Mouse (Mus musculus) retina, adult 2 months (tissue): ENCODE measurements around the gene Dcaf11.

Experiments
- DNase-seq: peaks from one replicate; pipeline ENCODE4 v3.0.0-alpha.2; 2012; ENCODE audit warnings: low read depth, low spot score

Gene Dcaf11

DNA sequence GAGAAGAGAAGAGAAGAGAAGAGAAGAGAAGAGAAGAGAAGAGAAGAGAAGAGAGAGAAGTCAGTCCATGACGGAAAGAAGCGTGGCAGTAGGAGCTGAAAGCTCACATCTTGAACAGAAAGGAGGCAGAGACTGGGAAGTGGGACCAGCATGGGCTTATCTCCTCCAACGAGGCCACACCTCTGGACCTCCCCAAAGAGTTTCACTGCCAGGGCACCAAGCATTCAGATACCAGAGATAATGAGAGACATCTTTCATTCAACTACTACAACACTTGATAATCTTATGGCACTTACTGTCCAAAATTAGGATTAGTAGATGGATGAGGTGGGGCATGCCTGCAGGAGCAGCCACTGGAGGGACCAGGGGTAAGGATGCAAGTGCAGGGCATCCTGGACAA is 4.0 kb upstream of the Dcaf11 start:
- DNase-seq: no peak

GRCm38 (mm10) chr14:55557003-55557402 is 2.8 kb upstream of the Dcaf11 start:
- no peak for DNase-seq

- no peak for DNase-seq
Measured at GRCm38 (mm10) chr14:55557587-55557986, 2.2 kb upstream of the Dcaf11 start.

GRCm38 (mm10) chr14:55558740-55559448 is 912 bp upstream of the Dcaf11 start:
- DNase-seq: no peak

- peak; percentile 97 for DNase-seq
Measured at GRCm38 (mm10) chr14:55560202-55561073, 632 bp downstream of the Dcaf11 start, which contains the start of gene A730061H03Rik. Gene A730061H03Rik (minus strand): TSS chr14:55560406.

- DNase-seq: no peak
Measured at GRCm38 (mm10) chr14:55561860-55562259, 2.1 kb downstream of the Dcaf11 start.

- no peak for DNase-seq
Measured at GRCm38 (mm10) chr14:55563249-55563648, 3.4 kb downstream of the Dcaf11 start.

- no peak for DNase-seq
Measured at GRCm38 (mm10) chr14:55565748-55566147, 5.9 kb downstream of the Dcaf11 start.

GRCm38 (mm10) chr14:55567496-55567895 is 7.7 kb downstream of the Dcaf11 start:
- DNase-seq: no peak

GRCm38 (mm10) chr14:55570588-55570987 is 10.8 kb downstream of the Dcaf11 start:
- DNase-seq: no peak

GRCm38 (mm10) chr14:55571760-55572159 is 12.0 kb downstream of the Dcaf11 start:
- no peak for DNase-seq

DNA sequence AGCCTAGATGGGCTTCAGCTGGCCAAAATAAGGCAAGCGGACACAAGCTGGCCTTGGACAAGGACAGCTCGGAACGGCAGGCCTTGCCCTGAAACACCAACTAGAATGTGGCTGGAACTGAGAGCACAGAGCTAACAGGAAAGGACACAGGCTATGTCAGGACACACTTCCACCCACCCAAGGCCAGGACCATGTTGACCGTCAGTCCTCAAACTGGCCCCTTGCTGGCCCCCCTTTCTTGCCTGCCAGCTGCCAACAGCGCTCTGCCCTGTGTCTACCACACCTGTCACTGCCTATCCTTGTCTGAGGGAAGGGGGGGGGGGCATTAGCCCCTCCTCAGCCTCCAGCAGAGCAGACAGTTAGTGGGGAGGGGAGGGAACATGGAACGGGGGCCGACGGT is 15.5 kb downstream of the Dcaf11 start, which contains the start of gene Fitm1:
Gene Fitm1, plus strand, starts transcription at position 316 of the 400 bp plus-strand sequence.
- DNase-seq: no peak

GRCm38 (mm10) chr14:55575711-55576110 is 15.9 kb downstream of the Dcaf11 start:
- no peak for DNase-seq

GRCm38 (mm10) chr14:55576376-55576775 is 16.6 kb downstream of the Dcaf11 start:
- no peak for DNase-seq

DNA sequence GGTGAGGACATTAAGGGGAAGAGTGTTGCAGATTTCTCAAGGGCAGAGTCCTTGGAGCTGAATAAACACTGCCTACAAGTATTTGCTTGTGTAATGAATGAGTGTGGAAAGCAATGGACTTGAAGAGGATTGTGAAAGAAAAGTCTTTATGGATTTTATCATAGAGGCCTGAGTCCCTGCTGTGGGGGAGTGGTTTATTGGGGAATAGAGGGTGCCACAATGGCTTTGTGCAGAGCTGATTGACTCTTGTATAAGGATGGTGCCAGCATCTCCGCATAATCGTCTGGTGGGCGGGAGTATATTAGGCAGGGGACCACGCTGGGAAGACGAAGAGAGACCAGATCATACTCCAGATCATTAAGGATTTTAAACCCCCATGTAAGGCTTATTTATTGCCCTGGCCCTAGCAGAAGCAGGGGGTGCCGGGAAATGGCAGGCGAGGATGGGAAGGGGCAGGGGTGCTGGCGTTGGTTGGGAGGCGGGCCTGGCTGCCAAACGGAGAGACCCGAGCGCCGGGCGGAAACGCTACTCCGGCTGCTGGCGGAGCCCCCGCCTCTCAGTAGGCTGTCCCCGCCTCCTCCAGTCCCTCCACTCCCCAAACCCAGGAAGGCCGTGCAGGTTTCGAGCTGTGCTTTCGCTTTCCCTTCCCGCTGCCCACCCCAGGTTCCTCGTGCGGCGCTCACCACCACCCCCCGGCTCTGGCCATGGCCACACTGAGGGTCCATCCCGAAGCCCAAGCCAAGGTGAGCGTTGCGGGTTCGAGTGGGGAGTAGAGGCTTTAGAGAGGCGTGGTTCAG is 18.3 kb downstream of the Dcaf11 start, which contains the start of gene Psme1:
Gene Psme1, plus strand, starts transcription at position 253 of the 797 bp plus-strand sequence.
- DNase-seq: no peak

- no peak for DNase-seq
Measured at GRCm38 (mm10) chr14:55578668-55579269, 19.0 kb downstream of the Dcaf11 start.

GRCm38 (mm10) chr14:55579511-55580496 is 20.0 kb downstream of the Dcaf11 start:
- no peak for DNase-seq

GRCm38 (mm10) chr14:55580731-55581130 is 20.9 kb downstream of the Dcaf11 start:
- no peak for DNase-seq

GRCm38 (mm10) chr14:55581981-55582681 is 22.3 kb downstream of the Dcaf11 start:
- no peak for DNase-seq
